Mouse (Mus musculus) hindbrain, postnatal 0 days (tissue): ENCODE data around the gene Tekt3. TPM values are rescaled to one million over a fixed set of nuclear protein-coding genes. Genes with fewer than 3 reads are reported as not detected.

ENCODE experiments used
- ATAC-seq: fragments of 200-750 bp; cut with Nextera tagmentation; 2 replicates; pipeline ENCODE4 v1.8.0; 2017; ENCODE audit warnings: mild to moderate bottlenecking, moderate TSS enrichment, moderate library complexity
- DNase-seq: peaks from one replicate; pipeline ENCODE4 v3.0.0-alpha.2; 2015; ENCODE audit warnings: low spot score
- H3K27ac ChIP-seq: fragments of 300-500 bp; sonication (generic); 2 replicates; pipeline ENCODE4 v1.5.1; 2014; ENCODE audit warnings: mild to moderate bottlenecking
- H3K27me3 ChIP-seq: fragments of 300-500 bp; sonication (generic); 2 replicates; pipeline ENCODE4 v1.6.1; 2014; ENCODE audit warnings: low read length, mixed read lengths; ENCODE audit not compliant: insufficient read depth
- H3K36me3 ChIP-seq: fragments of 300-500 bp; sonication (generic); 2 replicates; pipeline ENCODE4 v1.6.1; 2014; ENCODE audit warnings: low read length, mixed read lengths; ENCODE audit not compliant: insufficient read depth
- H3K4me1 ChIP-seq: fragments of 300-500 bp; sonication (generic); 2 replicates; pipeline ENCODE4 v1.6.1; 2014; ENCODE audit warnings: antibody characterized with exemption, low read length, mixed read lengths; ENCODE audit not compliant: insufficient read depth
- H3K4me2 ChIP-seq: fragments of 300-500 bp; sonication (generic); 2 replicates; pipeline ENCODE4 v1.6.1; 2014; ENCODE audit warnings: low read depth, mild to moderate bottlenecking, low read length, moderate library complexity, mixed read lengths
- H3K4me3 ChIP-seq: fragments of 300-500 bp; sonication (generic); 2 replicates; pipeline ENCODE4 v1.5.1; 2014; ENCODE audit warnings: low read length
- H3K9ac ChIP-seq: fragments of 300-500 bp; sonication (generic); replicated peaks from 2 replicates; pipeline ENCODE4 v1.6.1; 2014; ENCODE audit warnings: mild to moderate bottlenecking, low read length, moderate library complexity, mixed read lengths
- H3K9me3 ChIP-seq: fragments of 300-500 bp; sonication (generic); 2 replicates; pipeline ENCODE4 v1.6.1; 2016; ENCODE audit warnings: low read length, mixed read lengths
- CTCF ChIP-seq: IDR thresholded peaks from 2 replicates; pipeline ENCODE4 v1.5.1; 2016; ENCODE audit warnings: antibody characterized with exemption, control low read depth, low read depth
- WGBS: fragments of 180-500 bp; shearing (Covaris S2); extraction: QIAGEN DNeasy Blood & Tissue Kit; methylation state at CpG from one replicate; pipeline ENCODE4 v1.1.7; 2014; 5-methylcytosine and 5-hydroxymethylcytosine counted together
- polyA plus RNA-seq: library from polyadenylated mRNA; unstranded; fragments of >200 nt; fragmentation: Nextera tagmentation; extraction: Ambion mirVana; gene quantifications from 2 replicates; pipeline ENCODE4 v1.2.1, GENCODE M21; 2015
- total RNA-seq: library from RNA; depleted of rRNA; stranded (reverse); fragments of >200 nt; gene quantifications from 2 replicates; pipeline ENCODE4 v1.2.3, GENCODE M21; 2014

Tekt3 gene
- total and polyA plus RNA-seq, 2 experiments from 2014 or later, result 0.21 TPM; not detected in 1

GRCm38 (mm10) chr11:63128784-63129183 lies 67.3 kb downstream of the Tekt3 start, which contains the start of gene Pmp22:
TSS of gene Pmp22 (plus strand) at chr11:63128982.
- TF ChIP-seq CTCF, result no peak
- ATAC-seq, result no peak
- Histone ChIP-seq H3K36me3 (no peaks in the 10 kb centered on the region), H3K4me1 (peaks cover 18% of the 10 kb centered on the region; the same call in 1 of the 2 replicates), H3K27ac (no peak within 1 kb of the TSS), H3K4me3 (no peak within 1 kb of the TSS), H3K9ac (no peak within 1 kb of the TSS), H3K4me2 (no peak within 1 kb of the TSS), H3K9me3 (no peaks in the 10 kb centered on the region), H3K27me3 (peaks cover 10% of the 10 kb centered on the region; the same call in 1 of the 2 replicates)
- 63% methylated on average over 2 of the region's 2 CpGs for WGBS
- no peak for DNase-seq

GRCm38 (mm10) chr11:63129375-63129774 lies 67.9 kb downstream of the Tekt3 start:
- H3K36me3 ChIP-seq, result no peaks in the 10 kb centered on the region
- ATAC-seq, result no peak
- H3K27me3 ChIP-seq, result peaks cover 10% of the 10 kb centered on the region; the same call in 1 of the 2 replicates
- DNase-seq, result no peak
- H3K9me3 ChIP-seq, result no peaks in the 10 kb centered on the region
- H3K9ac ChIP-seq, result no peak overlapping the region
- no peak overlapping the region for H3K4me2 ChIP-seq
- H3K4me3 ChIP-seq, result no peak overlapping the region
- 64% methylated on average over 9 of the region's 9 CpGs for WGBS
- peaks cover 18% of the 10 kb centered on the region; the same call in 1 of the 2 replicates for H3K4me1 ChIP-seq
- no peak overlapping the region for H3K27ac ChIP-seq
- no peak for TF ChIP-seq CTCF

GRCm38 (mm10) chr11:63129840-63130239 lies 68.4 kb downstream of the Tekt3 start:
- H3K27me3 ChIP-seq, result peaks cover 10% of the 10 kb centered on the region; the same call in 1 of the 2 replicates
- H3K4me2 ChIP-seq, result no peak overlapping the region
- no peak for ATAC-seq

GRCm38 (mm10) chr11:63130497-63130896 lies 69.0 kb downstream of the Tekt3 start:
- Histone ChIP-seq H3K4me2 (peak overlapping the region; percentile 99), H3K9me3 (no peaks in the 10 kb centered on the region), H3K27me3 (peaks cover 10% of the 10 kb centered on the region; the same call in 1 of the 2 replicates), H3K4me3 (peak overlapping the region; percentile 58; the same call in 1 of the 2 replicates), H3K4me1 (peaks cover 25% of the 10 kb centered on the region; the same call in 1 of the 2 replicates), H3K27ac (no peak overlapping the region), H3K36me3 (no peaks in the 10 kb centered on the region), H3K9ac (no peak overlapping the region)
- DNase-seq (peak; percentile 78), ATAC-seq (0 out of 2 replicates have a peak, but pooled peaks have one; percentile 16)
- no peak for TF ChIP-seq CTCF
- WGBS, result 37% methylated on average over 8 of the region's 8 CpGs

More at GRCm38 (mm10) chr11:63129840-63130239, 68.4 kb downstream of the Tekt3 start:
- peaks cover 21% of the 10 kb centered on the region; the same call in 1 of the 2 replicates for H3K4me1 ChIP-seq
- no peak for TF ChIP-seq CTCF
- H3K36me3 ChIP-seq, result no peaks in the 10 kb centered on the region
- 51% methylated on average over 12 of the region's 12 CpGs for WGBS
- H3K9ac ChIP-seq, result no peak overlapping the region
- no peak overlapping the region for H3K4me3 ChIP-seq
- H3K9me3 ChIP-seq, result no peaks in the 10 kb centered on the region
- no peak overlapping the region for H3K27ac ChIP-seq
- DNase-seq, result no peak

GRCm38 (mm10) chr11:63131001-63131692 lies 69.7 kb downstream of the Tekt3 start:
- Histone ChIP-seq H3K9me3 (no peaks in the 10 kb centered on the region), H3K27ac (peak overlapping the region; percentile 85; the same call in 1 of the 2 replicates), H3K27me3 (peaks cover 10% of the 10 kb centered on the region; the same call in 1 of the 2 replicates), H3K4me1 (peaks cover 25% of the 10 kb centered on the region; the same call in 1 of the 2 replicates), H3K4me3 (peak overlapping the region; percentile 58), H3K36me3 (no peaks in the 10 kb centered on the region), H3K9ac (peak overlapping the region; percentile 30; the same call in 1 of the 2 replicates), H3K4me2 (peak overlapping the region; percentile 99)
- TF ChIP-seq CTCF, result no peak
- 6% methylated on average over 33 of the region's 33 CpGs for WGBS
- DNase-seq, result no peak
- ATAC-seq, result no peak

GRCm38 (mm10) chr11:63131693-63132040 lies 70.2 kb downstream of the Tekt3 start:
- Histone ChIP-seq H3K4me2 (peak overlapping the region; percentile 99), H3K4me1 (peaks cover 25% of the 10 kb centered on the region; the same call in 1 of the 2 replicates), H3K9ac (peak overlapping the region; percentile 30; the same call in 1 of the 2 replicates), H3K9me3 (no peaks in the 10 kb centered on the region), H3K4me3 (peak overlapping the region; percentile 58), H3K27me3 (peaks cover 10% of the 10 kb centered on the region; the same call in 1 of the 2 replicates), H3K36me3 (no peaks in the 10 kb centered on the region), H3K27ac (peak overlapping the region; percentile 85)
- no peak for ATAC-seq
- 11% methylated on average over 11 of the region's 11 CpGs for WGBS
- no peak for TF ChIP-seq CTCF
- no peak for DNase-seq

- under 1% methylated on average over 11 of the region's 11 CpGs for WGBS
- Histone ChIP-seq H3K4me1 (peaks cover 25% of the 10 kb centered on the region; the same call in 1 of the 2 replicates), H3K27me3 (peaks cover 10% of the 10 kb centered on the region; the same call in 1 of the 2 replicates), H3K9me3 (no peaks in the 10 kb centered on the region), H3K4me2 (peak overlapping the region; percentile 99), H3K27ac (peak overlapping the region; percentile 85), H3K36me3 (no peaks in the 10 kb centered on the region), H3K4me3 (peak overlapping the region; percentile 58), H3K9ac (peak overlapping the region; percentile 63)
- no peak for ATAC-seq
- TF ChIP-seq CTCF, result no peak
- DNase-seq, result no peak
Measured at GRCm38 (mm10) chr11:63132151-63132500, 70.7 kb downstream of the Tekt3 start.
